Mouse (Mus musculus) stomach, embryonic 15.5 days (tissue): ENCODE data around the gene Sdc4. TPM values are rescaled to one million over a fixed set of nuclear protein-coding genes. Genes with fewer than 3 reads are reported as not detected.

Source experiments
- ATAC-seq: fragments of 200-750 bp; cut with Nextera tagmentation; 2 replicates; pipeline ENCODE4 v1.8.0; 2017; ENCODE audit warnings: low read depth, moderate number of reproducible peaks, moderate TSS enrichment; ENCODE audit not compliant: insufficient read depth, low FRiP score
- H3K27ac ChIP-seq: fragments of 300-500 bp; sonication (generic); 2 replicates; pipeline ENCODE4 v1.5.1; 2015; ENCODE audit warnings: mild to moderate bottlenecking, inconsistent platforms
- H3K27me3 ChIP-seq: fragments of 300-500 bp; sonication (generic); replicated peaks from 2 replicates; pipeline ENCODE4 v1.6.1; 2015; ENCODE audit warnings: inconsistent platforms
- H3K36me3 ChIP-seq: fragments of 300-500 bp; sonication (generic); 2 replicates; pipeline ENCODE4 v1.6.1; 2015; ENCODE audit warnings: inconsistent platforms
- H3K4me1 ChIP-seq: fragments of 300-500 bp; sonication (generic); 2 replicates; pipeline ENCODE4 v1.6.1; 2015; ENCODE audit warnings: inconsistent platforms
- H3K4me2 ChIP-seq: fragments of 300-500 bp; sonication (generic); 2 replicates; pipeline ENCODE4 v1.6.1; 2015; ENCODE audit warnings: mild to moderate bottlenecking, inconsistent platforms
- H3K4me3 ChIP-seq: fragments of 300-500 bp; sonication (generic); replicated peaks from 2 replicates; pipeline ENCODE4 v1.5.1; 2015; ENCODE audit warnings: inconsistent platforms
- H3K9ac ChIP-seq: fragments of 300-500 bp; sonication (generic); 2 replicates; pipeline ENCODE4 v1.6.1; 2015; ENCODE audit warnings: inconsistent platforms
- H3K9me3 ChIP-seq: fragments of 300-500 bp; sonication (generic); 2 replicates; pipeline ENCODE4 v1.6.1; 2016; ENCODE audit warnings: inconsistent platforms
- WGBS: fragments of 180-500 bp; shearing (Covaris S2); methylation state at CpG from one replicate; pipeline ENCODE4 v1.1.7; 2015; 5-methylcytosine and 5-hydroxymethylcytosine counted together
- polyA plus RNA-seq: library from polyadenylated mRNA; unstranded; fragments of >200 nt; fragmentation: Nextera tagmentation; extraction: Ambion mirVana; gene quantifications from 2 replicates; pipeline ENCODE4 v1.2.1, GENCODE M21; 2015

The Sdc4 gene
- polyA plus RNA-seq, 1 experiment from 2014 or later, result 135 TPM

DNA sequence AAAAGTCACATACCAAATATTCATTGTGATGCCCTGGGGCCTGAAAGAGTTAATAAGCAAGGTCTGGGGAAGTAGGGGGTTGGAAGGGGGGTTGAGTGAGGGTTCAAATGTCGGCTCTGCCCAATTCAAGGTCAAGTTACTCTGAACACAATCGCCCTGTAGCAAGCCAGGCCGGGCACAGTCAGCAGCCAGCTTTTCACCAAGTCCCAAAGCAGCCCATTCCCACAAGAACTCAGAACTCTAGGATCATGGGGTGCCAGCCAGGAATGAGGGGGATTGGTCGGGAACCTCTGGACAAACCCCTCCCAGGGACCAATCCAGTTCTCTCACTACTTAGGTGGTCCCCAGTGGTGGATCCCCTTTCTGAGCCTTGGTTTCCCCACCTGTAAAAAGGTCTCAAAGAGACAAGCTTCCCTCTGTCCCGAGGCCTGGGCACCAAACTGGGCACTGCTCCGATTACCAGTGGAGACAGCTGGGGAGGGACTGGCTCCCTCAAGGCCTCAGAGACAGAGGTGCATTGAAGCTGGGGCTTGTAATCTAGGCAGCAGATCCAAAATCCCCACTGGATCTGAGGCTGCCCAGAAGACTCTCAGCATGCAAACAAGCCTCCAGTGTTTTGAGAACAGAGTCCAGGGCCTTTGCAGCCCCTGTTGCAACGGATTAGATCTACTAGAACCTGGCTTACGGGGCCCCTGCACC is 7.3 kb downstream of the Sdc4 start:
- 22% methylated on average over 8 of the region's 8 CpGs for WGBS
- H3K36me3 ChIP-seq, result no peaks in the 10 kb centered on the region
- H3K4me3 ChIP-seq, result no peak overlapping the region
- peak overlapping the region; percentile 73 for H3K4me2 ChIP-seq
- H3K4me1 ChIP-seq, result peaks cover 67% of the 10 kb centered on the region
- H3K27me3 ChIP-seq, result no peaks in the 10 kb centered on the region
- ATAC-seq, result no peak
- no peak overlapping the region for H3K9ac ChIP-seq
- H3K27ac ChIP-seq, result peak overlapping the region; percentile 87
- H3K9me3 ChIP-seq, result no peaks in the 10 kb centered on the region

DNA sequence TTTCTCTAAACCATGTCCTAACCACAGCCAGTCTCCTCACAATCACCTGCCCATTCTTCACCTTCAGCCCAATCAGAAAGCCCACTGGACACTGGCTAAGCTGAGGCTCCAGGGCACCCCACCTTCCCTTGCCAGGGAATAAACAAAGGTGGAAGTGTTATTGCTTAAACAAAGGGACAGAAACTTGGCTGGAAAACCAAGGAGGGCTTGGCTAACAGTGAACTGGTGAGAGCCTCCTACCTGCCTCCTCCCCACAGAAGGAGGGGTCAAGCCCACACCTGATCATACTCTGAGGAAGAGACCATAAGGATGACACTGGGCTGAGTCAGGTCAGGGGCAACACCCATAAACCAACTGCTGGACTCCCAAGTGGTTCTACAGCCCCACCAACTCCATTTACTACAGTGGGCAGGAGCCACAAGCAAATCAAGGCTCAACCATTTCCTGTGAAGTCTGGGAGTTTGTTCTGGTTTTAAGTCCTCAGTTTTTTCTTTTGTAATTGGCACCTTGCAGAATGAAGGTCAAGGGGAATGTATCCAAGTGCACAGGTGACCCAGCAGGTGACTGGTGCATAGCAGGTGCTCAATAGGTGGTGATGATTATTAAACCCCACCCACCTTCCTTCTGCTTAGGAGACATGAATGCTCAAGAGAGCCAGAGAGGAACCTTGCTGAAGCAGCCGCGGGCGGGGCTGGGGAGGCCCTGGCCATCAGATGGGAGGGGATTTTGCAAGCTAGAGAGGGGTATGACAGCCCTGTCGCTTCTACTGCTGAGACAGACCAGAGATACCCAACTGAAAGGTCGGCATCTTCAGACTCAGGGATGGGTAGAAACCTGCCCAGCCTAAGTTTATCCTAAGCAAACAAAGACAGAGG is 8.2 kb downstream of the Sdc4 start:
- Histone ChIP-seq H3K27me3 (no peaks in the 10 kb centered on the region), H3K4me3 (no peak overlapping the region), H3K9me3 (no peaks in the 10 kb centered on the region), H3K4me2 (no peak overlapping the region), H3K9ac (no peak overlapping the region), H3K36me3 (no peaks in the 10 kb centered on the region), H3K27ac (peak overlapping the region; percentile 87), H3K4me1 (peaks cover 67% of the 10 kb centered on the region)
- ATAC-seq, result no peak
- 37% methylated on average over 5 of the region's 5 CpGs for WGBS

DNA sequence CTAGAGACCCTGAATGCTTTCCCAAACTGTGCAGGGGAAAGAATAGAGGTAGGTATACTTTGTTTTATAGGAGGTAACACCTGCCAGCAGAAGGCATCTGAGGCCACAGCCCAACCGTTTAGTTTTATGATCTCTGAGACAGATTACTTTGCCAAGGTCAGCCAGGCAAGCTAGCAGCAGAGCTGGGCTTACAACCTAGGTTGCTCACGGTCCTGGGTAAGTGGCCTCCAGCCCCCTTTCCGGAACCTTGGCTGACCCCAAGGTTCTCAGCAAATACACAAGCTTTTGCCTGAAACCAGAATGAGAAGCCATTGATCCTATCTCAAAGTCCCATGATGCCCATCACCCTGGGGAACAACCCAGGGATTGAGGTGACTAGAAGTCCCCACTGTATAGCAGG is 9.0 kb downstream of the Sdc4 start:
- Histone ChIP-seq H3K4me2 (peak overlapping the region; percentile 16; the same call in 1 of the 2 replicates), H3K27ac (peak overlapping the region; percentile 87; the same call in 1 of the 2 replicates), H3K4me3 (no peak overlapping the region), H3K4me1 (peaks cover 61% of the 10 kb centered on the region), H3K9ac (no peak overlapping the region), H3K9me3 (no peaks in the 10 kb centered on the region), H3K27me3 (no peaks in the 10 kb centered on the region), H3K36me3 (no peaks in the 10 kb centered on the region)
- WGBS, result 59% methylated on average over 3 of the region's 3 CpGs
- ATAC-seq, result no peak

DNA sequence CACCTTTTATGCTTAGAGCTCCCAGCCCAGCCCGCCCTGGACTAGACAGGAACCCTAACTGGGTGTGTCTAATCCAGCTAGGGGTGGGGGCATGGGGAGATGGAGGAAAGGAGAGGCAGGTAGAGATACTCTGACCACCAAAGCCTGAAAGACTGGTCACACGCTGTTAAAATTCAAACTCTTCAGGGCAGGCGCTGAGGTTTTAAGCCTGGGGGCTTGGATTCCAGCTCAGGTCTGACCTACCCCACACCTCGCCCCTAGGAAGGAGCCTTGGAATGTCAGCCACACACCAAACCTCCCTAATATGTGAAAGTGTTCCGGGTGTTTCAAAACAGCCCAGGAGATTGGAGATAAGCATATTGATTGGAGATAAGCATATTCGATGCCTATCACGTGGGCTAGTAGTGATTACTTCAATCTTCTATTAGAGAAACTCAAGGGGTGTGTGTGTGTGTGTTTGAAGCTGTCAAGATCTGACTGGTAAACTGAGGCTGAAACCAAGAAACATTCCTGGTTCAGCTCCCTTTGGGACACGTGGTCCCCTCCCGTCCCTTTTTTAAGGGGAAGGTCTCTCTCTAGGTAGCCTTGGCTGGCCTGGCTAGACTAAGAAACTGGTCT is 10.3 kb downstream of the Sdc4 start:
- no peaks in the 10 kb centered on the region for H3K27me3 ChIP-seq
- peaks cover 11% of the 10 kb centered on the region for H3K36me3 ChIP-seq
- H3K4me2 ChIP-seq, result peak overlapping the region; percentile 37
- no peaks in the 10 kb centered on the region for H3K9me3 ChIP-seq
- 70% methylated on average over 9 of the region's 9 CpGs for WGBS
- no peak for ATAC-seq
- H3K4me1 ChIP-seq, result peaks cover 48% of the 10 kb centered on the region
- H3K9ac ChIP-seq, result no peak overlapping the region
- H3K27ac ChIP-seq, result peak overlapping the region; percentile 89
- no peak overlapping the region for H3K4me3 ChIP-seq

DNA sequence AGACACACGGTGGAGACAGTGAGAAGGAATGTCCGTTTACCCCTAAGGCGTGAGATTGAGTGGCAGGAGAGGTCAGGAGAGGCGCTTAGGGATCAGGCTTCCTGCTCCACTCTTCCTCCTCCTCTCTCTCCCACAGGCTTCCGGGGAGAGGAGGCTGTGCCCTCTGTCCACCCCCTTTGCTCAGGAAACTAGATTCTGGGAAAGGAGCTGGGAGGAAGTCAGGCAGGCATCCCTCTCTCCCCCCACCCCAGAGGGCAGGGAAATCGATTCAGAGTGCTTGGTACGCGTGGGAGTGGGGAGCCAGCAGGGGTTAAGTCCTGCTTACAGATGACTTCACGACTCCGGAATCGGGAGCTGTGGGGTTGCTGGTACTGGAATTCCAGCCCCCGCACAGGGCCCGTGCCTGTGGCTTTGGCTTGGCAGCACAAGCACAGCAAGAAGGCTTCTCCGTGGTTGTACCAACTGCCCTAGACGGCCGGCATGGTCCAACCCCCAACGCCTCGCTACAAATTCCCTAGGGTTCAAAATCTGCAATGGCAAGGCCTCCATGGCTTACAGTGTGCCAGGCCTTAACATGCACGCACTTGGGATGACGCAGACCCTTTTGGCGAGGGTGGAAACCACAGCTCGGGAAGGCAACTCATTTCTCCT is 11.0 kb downstream of the Sdc4 start:
- ATAC-seq, result no peak
- no peaks in the 10 kb centered on the region for H3K27me3 ChIP-seq
- no peaks in the 10 kb centered on the region for H3K9me3 ChIP-seq
- peak overlapping the region; percentile 89 for H3K27ac ChIP-seq
- WGBS, result 17% methylated on average over 22 of the region's 22 CpGs
- H3K4me3 ChIP-seq, result no peak overlapping the region; the same call in 1 of the 2 replicates
- H3K4me2 ChIP-seq, result peak overlapping the region; percentile 37
- peaks cover 46% of the 10 kb centered on the region for H3K4me1 ChIP-seq
- H3K9ac ChIP-seq, result no peak overlapping the region
- peaks cover 15% of the 10 kb centered on the region for H3K36me3 ChIP-seq

DNA sequence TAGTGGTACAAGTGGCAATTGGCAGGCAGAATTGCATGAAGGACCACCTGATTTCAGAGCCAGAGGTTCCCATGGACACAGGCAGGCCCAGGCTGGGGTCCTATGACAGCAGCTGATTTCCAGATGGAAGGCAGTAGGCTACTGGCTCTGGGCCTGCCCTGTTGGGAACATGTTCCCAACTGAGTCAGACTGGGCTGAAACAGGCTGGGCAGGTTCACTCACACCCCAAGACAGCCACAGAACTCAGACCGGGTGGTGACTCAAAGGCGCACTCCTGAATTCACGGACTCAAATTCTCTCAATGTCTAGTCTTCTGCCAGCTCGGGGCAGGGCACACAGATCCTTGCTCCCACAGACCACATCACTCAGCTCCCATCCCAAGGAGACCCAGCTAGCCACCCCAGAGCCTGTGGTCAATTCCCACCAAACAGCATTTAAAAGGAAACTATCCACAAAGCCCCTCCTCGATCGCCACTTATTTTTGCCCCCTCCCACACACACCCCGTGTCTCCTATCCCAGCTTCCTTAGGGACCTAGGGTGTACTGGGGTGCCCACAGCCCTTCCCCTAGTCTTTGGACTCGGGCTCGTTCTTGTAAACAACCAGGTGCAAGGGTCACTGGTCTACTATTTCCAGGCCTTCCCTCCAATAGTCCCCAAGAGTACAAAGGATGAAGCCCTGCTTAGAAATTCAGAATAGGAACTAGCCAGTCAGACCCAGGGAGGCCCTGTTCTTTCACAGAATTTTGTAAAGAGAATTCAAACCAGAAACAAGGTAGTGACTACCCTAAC is 11.8 kb downstream of the Sdc4 start:
- no peaks in the 10 kb centered on the region for H3K27me3 ChIP-seq
- no peak for ATAC-seq
- no peak overlapping the region for H3K4me3 ChIP-seq
- H3K9me3 ChIP-seq, result no peaks in the 10 kb centered on the region
- H3K4me2 ChIP-seq, result peak overlapping the region; percentile 37
- WGBS, result 47% methylated on average over 9 of the region's 9 CpGs
- H3K4me1 ChIP-seq, result peaks cover 46% of the 10 kb centered on the region
- peak overlapping the region; percentile 89 for H3K27ac ChIP-seq
- no peak overlapping the region for H3K9ac ChIP-seq
- H3K36me3 ChIP-seq, result peaks cover 20% of the 10 kb centered on the region

DNA sequence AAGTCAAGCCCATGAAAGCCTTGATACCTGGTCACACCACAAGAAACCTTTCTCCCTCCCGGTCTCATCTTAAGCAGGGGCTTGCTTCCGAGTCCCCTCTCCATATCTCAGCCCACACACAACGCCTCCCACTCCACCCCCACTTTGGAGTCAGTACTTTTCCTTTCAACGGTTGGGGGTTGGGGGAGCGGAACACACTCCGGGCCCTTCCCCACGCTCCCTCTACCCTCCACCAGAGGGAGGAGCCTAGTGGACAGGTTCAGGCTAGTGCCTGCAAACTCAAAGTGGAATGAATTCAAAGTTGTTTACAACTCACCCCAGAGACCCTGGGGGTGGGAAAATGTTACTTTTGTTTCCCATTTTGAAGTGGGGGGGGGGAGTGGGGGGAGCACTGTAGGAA is 13.0 kb downstream of the Sdc4 start:
- Histone ChIP-seq H3K4me2 (peak overlapping the region; percentile 13; the same call in 1 of the 2 replicates), H3K4me1 (peaks cover 35% of the 10 kb centered on the region), H3K9me3 (no peaks in the 10 kb centered on the region), H3K36me3 (peaks cover 20% of the 10 kb centered on the region), H3K9ac (no peak overlapping the region), H3K4me3 (no peak overlapping the region), H3K27me3 (no peaks in the 10 kb centered on the region), H3K27ac (peak overlapping the region; percentile 89)
- no peak; the same call in 1 of the 2 replicates for ATAC-seq
- 13% methylated on average over 7 of the region's 7 CpGs for WGBS

DNA sequence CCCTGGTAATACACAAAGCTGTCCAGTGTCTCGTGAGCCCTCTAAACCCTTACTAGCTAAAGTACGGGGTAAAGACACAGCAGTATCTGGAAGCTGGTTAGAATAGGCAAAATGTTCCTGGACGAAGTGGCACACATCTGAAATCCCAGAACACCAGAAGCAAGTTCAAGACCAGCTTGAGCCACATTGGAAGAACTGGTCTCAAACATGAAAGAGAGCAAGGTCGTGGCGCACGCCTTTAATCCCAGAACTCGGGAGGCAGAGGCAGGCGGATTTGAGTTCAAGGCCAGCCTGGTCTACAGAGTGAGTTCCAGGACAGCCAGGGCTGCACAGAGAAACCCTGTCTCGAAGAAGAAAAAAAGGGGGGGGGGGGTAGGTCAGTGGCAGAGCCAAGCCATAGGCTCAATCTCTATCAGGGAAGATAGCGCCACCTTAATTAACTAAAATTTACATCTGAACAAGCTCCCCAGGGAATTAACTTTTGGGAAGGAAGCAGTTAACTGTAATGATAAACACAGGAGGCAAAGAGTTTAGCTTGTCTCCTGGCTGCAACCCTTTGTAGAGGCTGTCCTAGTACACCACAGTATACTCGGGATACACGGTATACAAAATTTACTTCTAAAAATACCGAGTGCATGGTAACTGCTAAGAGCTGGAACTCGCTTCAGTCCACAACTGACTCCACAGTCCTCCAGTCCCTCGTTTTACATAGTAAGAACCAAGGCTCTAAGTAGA is 13.6 kb downstream of the Sdc4 start:
- Histone ChIP-seq H3K27me3 (no peaks in the 10 kb centered on the region), H3K36me3 (peaks cover 20% of the 10 kb centered on the region), H3K27ac (peak overlapping the region; percentile 13; the same call in 1 of the 2 replicates), H3K9ac (no peak overlapping the region), H3K4me1 (peaks cover 35% of the 10 kb centered on the region), H3K4me2 (peak overlapping the region; percentile 13; the same call in 1 of the 2 replicates), H3K9me3 (no peaks in the 10 kb centered on the region), H3K4me3 (no peak overlapping the region)
- 54% methylated on average over 15 of the region's 15 CpGs for WGBS
- ATAC-seq, result no peak

DNA sequence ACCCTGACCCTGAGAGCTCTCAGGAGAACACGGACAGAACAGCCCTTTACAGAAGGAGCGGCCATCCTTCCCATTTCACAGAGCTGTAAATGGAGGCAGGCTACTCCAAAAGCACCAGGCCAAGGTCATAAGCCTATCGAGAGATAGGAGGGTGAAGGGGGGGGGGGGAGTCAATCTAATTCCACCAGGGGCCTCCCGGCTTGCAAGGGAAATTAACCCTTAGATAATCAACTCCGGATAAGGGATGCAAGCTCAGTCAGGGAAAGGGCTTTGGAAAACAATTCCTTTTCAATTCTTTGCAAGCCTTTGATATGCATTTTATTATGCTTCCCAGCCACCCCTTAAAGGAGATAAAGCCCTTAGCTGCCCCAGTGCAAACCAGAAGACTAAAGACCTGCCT is 15.2 kb downstream of the Sdc4 start:
- Histone ChIP-seq H3K4me2 (no peak overlapping the region), H3K4me3 (no peak overlapping the region), H3K9me3 (no peaks in the 10 kb centered on the region), H3K27ac (no peak overlapping the region), H3K9ac (no peak overlapping the region), H3K4me1 (peaks cover 21% of the 10 kb centered on the region), H3K27me3 (no peaks in the 10 kb centered on the region), H3K36me3 (peaks cover 25% of the 10 kb centered on the region)
- no peak for ATAC-seq
- WGBS, result 30% methylated on average over 5 of the region's 5 CpGs

DNA sequence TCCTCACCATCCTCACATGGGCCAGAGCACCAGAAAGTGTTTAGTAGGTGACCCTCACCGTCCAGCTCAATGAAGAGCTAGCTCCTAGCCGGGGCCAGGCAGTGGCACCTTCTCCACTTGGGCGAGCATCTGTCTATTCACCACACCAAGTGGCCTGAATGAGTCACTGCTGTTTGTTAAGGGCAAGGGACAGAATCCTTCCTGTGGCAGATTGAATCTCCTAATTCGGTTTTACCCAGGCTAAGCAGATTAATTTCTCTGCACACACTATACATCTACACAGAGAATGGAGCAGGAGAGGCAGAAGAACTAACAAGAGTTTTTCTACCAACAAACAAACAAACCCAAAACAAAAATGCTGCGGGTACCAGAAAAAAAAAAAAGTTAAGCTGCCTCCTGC is 16.7 kb downstream of the Sdc4 start:
- Histone ChIP-seq H3K4me1 (peaks cover 9% of the 10 kb centered on the region), H3K9ac (no peak overlapping the region), H3K9me3 (no peaks in the 10 kb centered on the region), H3K4me2 (no peak overlapping the region), H3K27me3 (no peaks in the 10 kb centered on the region), H3K27ac (no peak overlapping the region), H3K36me3 (peaks cover 25% of the 10 kb centered on the region), H3K4me3 (no peak overlapping the region)
- WGBS, result 80% methylated on average over 5 of the region's 5 CpGs
- no peak for ATAC-seq
